Mouse (Mus musculus): ENCODE results near the gene Hand2. TPM values are rescaled to one million over a fixed set of nuclear protein-coding genes. Genes with fewer than 3 reads are reported as not detected.

Gene Hand2
- total RNA-seq, 2 experiments from 2014 or later = not detected

Other genes with a start within 250 kb of the Hand2 start
- gene Scrg1, start 134.9 kb downstream of the Hand2 start, total RNA-seq (2021) = 10 to 100 TPM; 33.4 to 47.5 TPM
- gene Sap30, start 166.9 kb downstream of the Hand2 start, total RNA-seq (2021) = 10 to 100 TPM; 12.2 to 14.3 TPM
- gene Hmgb2, start 190.9 kb downstream of the Hand2 start, total RNA-seq (2021) = 1 to 10 TPM; 2.8 to 5.2 TPM

All from left cerebral cortex, adult 18-20 months (tissue).